Mouse (Mus musculus) lung, postnatal 4 days (tissue): ENCODE measurements around the gene Nme2.
A peak's percentile ranks its signal among the peaks of the same experiment; 100 is the strongest.

Experiments
- DNase-seq, 2 experiments: peaks; one replicate each; pipeline ENCODE4 v3.0.0; 2021

Nme2 gene

DNA sequence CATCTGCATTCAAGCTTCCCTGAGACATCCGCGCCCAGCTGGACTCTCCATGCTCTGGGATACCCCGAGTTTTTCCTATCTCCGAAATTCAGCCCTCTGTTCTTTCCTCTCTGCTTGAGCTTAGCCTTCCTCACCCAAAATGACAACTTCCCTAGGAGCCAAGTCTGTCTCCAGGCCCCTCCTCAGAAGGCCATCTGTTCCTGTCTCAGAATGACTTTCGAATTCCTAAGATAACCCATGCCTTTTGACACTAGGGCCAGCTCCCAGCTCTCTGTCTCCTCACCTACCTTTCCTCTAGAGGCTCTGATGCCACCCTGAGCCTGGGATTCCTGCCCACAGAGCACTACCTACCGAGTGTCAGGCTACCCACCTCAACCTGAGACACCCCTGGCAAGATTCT lies at the start of gene Nme2:
Nme2 (minus strand) TSS at position 101 of the 400 bp plus-strand sequence.
- DNase-seq: no peak

DNA sequence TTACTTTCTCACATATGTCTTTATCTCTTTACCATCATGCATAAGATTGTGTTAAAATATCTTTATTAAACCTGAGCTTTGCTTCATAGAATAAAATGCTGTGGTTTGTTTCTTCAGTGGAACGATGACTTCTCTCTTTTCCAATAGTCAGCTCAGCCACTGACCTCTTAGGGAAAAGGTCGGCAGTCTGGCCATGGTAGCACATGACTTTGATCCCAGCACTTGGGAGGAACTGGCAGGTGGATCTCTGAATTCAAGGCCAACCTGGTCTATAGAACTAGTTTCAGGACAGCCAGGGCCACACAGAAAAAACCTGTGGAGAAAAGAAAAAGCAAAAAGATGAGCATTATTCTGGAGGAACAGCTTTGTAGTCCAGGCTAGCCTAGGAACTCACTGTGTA lies 47.3 kb upstream of the Nme2 start:
- DNase-seq: no peak

DNA sequence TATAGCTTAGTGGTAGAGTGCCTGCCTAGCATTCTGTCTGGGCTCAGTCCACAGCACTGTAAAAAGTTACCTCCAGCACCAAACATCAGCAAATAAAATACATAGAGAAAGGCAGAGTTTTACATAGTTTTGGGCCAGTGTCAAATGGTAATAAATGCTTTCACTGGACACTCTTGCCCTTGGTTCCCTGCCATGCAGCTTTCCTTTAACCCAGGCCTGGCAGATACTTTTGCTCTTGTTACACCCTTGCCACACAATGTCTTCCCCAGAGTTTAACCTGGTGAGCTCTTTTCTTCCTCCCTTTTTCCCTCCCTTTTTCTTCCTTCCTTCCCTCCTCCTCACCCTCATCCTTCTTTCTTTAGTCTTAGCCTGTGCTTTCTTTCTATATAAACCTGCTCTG lies 43.2 kb upstream of the Nme2 start:
- no peak for DNase-seq

DNA sequence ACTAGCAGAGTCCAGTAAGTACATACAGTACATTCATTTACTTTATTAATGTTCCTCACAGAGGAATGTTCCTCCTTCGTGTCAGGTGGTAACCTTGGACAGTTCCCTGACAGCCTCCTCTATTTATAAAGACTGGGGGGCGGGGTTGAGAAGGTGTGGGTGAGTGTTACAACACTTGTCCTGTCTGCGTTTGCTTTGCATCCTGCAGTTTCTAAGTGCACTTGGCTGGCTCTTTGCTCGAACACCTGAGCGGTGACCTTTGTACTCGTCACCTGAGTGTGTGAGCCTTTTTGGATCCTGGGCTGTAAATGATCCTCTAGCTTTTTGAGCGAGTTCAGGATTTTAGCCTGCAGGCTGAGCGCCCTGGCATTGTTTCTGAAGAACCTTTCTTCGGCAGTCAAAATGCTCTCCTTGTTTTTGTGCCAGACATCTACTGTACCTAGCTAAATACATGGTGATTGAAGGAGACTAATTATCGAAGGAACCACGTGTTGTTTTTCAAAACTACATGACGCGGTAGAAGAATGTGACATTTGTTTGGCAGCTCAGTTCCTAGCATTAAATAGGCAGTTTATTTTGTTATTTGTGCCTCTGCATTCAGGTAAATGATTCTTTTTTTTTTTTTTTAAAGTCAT lies 41.2 kb upstream of the Nme2 start:
- DNase-seq: peak; percentile 68 to 78

DNA sequence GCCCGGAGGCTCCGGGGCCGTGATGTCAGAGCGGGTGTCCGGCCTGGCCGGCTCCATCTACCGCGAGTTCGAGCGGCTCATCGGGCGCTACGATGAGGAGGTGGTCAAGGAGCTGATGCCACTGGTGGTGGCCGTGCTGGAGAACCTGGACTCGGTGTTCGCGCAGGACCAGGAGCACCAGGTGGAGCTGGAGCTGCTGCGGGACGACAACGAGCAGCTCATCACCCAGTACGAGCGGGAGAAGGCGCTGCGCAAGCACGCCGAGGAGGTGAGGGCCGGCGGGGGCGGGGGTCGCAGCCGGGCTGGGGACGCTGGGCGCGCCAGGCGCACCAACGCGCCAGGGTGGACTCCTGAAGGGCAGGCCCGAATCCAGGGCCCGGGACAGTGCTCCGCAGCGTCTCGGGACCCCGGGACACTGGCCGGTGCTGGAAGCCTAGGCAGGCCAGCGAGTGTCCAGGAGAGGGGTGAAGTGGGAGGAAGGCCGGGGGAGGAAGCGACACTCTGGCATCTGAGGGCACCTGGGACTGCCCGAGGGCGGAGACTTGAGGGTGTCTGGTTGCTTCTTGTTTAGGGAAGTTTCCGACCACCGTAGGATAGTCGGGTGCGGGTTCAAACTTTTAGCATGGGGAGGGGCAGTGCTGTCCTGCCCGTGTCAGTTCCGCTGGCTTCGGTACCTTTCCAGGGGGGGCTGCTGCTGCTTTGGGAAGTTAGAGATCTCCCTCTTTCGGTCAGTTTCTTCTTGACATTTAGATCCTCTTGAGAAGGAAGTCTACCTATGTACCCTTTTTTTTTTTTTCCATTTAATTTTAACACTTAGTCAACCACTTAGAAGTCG lies 40.5 kb upstream of the Nme2 start:
- peak; percentile 64 to 65 for DNase-seq

DNA sequence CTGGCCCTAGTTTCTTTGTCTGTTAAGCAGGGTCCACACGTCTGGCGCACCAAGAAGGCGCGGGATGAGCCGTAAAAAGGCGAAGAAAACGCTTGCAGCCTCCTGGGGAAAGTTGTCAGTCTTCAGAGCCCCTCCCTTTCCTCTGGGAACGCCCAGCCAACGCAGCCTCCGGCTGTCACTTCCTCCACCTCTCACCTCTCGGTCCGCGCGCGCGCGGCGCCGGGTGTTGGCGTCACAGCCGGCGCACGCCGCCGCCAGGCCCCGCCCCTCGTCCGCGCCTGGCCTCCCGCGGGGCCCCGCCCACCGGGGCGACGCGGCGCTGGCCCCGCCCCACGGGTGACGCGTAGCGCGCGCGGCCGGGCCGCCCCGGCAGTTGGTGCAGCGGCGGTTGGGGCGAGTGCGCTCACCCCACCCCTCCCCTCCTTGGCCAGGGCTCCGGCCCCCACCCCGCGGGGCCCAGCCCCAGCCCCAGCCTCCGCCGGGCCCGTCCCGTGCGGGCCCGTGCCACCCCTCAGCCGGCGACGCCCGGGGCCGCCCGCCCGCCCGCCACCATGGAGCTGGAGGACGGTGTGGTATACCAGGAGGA lies 39.8 kb upstream of the Nme2 start, which contains the start of gene Spag9:
Spag9 (plus strand) TSS at position 372 of the 586 bp plus-strand sequence.
- peak; percentile 96 to 97 for DNase-seq

DNA sequence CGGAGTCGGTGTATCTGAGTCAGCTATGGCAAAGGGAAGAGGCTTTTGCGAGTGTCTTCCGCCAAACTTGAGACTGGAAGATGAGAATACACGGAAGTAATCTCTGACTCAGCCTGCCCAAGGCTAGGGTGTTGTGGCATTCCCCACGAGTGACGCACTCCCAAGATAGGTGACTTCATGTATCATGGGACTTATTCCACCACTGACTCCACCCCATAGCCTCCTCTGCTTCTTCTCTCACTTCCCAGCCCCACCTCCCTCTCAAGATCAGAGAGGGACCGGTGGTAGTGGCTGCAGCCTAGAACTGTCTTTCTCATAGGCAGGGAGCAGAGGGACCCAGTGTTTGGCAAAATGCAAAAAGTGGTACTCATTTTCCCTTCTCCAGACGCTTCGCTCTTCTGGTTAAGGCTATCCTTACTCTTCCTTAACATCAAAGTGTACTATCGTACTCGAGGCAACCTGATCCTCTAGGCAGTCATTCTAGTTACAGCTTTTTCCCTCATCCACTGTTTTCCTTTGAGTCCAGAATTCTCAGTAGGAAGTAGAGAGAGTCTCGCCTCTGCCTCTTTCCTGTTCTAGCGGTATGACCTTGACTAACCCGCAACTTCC lies 39.2 kb upstream of the Nme2 start:
- DNase-seq: peak; percentile 88 to 89

DNA sequence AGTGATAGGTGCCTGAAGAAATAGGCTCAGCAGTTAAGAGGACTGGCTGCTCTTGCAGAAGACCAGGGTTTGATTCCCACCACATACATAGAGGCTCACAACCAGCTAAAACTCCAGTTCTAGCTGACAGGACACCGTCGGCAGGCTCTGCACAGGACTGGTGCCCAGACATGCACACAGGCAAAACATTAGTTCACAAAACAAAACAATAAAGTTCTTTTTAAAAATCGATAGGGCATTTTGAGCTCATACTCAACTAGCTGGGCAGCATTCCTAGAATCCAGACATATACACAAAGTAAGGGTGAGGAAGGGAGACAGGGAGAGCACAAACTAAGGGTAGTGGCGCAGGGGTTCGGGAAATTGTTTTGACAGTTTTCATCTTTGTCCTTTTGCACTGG lies 38.5 kb upstream of the Nme2 start:
- peak; percentile 6 to 21 for DNase-seq

DNA sequence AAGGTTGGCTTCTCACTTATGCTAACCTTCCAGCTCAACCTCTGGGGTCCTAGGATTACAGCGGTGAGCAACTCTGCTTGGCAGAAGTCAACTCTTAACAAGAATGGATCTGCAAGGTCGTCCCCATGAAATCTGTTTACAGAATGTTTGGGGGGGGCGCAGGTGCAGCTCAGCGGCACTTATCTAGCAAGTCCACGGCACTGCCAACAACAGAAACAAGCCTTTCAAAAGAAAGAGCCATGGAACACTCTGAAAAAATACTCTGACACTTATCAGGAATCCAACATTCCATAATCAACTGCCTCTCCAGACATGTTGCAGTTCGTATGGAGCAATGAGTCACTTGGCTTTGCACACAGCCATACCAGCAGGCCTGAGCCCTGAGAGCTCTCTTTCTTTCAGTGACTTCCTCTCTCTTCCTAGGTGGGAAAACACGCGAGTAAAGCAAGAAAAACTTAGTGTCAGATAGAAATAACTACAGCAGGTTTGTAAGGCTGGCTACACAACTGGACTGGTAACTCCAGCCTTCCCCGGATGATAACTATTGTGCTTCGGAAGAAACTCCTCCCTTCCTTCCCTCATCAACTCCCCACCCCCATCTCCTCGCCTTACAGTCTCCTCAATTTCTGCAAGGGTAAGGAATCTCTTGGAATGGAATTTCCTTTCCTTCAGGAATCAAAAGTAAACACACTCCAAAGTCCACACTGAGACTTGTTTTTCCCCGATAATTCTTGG lies 32.4 kb upstream of the Nme2 start:
- peak; percentile 32 to 55 for DNase-seq

DNA sequence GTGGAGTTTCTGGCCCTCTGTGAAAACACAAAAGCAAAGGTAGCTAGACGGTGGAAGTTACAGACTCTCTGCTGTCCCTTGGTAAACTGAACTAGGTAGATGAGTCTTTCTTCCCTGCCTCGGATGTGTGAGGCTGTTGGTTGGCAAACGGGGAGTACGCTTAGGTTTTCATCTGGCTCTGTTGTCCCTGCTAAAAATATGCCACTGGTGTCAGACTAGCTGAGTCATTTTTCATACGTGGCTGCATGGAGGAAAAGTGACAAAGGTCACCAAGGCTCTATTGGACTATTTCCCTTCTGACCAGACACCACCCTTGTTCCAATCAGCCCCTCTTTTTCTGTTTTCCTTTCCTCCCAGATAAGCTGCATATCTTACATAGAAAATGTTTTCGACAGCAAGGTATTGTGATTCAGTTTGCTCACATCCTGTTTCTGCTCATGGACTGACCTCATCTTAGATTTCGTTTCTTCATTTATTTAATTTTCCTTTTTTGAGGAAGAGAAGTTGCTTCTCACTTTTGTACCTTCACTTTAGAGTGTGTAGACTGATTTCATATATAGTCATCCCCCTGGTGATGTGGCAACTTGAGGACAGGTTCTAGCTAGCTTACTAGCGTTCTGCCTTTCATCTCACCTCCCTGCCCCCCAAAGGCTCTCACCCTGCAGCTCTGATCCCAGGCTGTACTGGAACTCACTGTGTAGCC lies 31.7 kb upstream of the Nme2 start:
- DNase-seq: no peak

DNA sequence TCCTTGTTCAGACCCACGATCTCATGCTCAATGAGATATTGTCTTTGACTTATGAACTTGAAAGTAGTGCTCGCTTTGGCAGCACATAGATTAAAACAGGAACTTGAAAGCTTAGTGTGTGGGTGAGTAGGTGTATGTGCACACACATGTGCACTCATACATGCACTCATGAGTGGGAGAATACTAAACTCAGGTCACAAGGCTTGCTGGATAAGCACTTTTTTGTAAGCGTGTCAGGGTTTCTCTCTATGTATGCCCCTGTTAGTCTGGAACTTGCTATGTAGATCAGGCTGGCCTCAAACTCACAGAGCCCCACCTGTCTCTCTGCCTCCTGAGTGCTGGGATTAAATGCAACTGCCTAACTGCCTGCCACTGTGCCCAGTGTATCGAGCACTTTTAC lies 31.0 kb upstream of the Nme2 start:
- DNase-seq: no peak

DNA sequence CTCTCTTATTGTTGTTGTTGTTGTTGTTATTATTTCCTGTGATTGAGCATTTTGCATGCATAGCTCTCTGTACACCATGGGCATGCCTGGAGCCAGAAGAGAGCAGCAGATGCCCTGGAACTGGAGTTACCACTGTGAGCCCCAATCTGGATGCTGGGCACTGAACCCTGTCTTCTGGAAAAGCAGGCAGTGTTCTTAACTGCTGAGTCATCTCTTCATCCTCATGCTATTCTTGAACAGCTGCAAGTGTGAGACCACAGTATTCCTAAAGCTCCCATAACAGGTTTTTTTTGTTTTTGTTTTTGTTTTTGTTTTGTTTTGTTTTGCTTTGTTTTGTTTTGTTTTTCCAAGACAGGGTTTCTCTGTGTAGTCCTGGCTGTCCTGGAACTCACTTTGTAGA lies 30.2 kb upstream of the Nme2 start:
- no peak for DNase-seq

DNA sequence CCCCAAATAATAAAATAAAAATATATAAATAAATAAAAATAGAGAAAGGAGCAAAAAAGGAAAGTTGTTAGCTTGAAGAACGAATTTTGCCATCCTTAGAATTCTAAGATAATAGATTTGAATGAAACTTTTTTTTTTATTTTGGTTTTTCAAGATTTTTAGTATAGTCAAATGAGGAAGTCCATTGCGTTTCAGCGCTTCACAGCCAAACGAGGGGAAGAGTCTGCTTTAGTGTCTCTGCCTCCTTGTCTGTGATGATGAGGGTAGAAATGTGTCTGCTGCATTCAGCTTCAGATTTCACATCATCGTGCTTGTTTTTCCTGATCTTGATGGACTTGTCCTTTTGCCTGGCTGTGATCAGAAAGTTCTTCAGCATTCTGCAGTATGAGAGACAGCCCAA lies 29.2 kb upstream of the Nme2 start:
- DNase-seq: no peak

DNA sequence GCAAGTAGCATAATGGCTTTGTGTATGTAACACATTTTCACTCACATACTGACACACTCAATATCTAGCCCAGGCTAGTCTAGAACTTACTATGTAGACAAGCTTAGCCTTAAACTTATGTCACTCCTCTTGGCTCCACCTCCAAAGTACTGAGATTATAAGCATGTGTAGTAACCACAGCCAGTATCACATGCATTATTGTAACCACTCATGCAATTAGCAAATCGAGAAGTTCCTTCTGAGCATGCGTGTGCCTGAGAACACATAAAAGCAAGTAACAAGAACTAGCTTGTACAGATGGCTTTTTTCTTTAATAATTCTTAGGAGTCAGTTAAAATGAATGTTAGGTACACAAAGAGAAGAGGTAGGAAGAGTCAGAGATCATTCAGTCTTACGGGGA lies 28.6 kb upstream of the Nme2 start:
- no peak for DNase-seq

DNA sequence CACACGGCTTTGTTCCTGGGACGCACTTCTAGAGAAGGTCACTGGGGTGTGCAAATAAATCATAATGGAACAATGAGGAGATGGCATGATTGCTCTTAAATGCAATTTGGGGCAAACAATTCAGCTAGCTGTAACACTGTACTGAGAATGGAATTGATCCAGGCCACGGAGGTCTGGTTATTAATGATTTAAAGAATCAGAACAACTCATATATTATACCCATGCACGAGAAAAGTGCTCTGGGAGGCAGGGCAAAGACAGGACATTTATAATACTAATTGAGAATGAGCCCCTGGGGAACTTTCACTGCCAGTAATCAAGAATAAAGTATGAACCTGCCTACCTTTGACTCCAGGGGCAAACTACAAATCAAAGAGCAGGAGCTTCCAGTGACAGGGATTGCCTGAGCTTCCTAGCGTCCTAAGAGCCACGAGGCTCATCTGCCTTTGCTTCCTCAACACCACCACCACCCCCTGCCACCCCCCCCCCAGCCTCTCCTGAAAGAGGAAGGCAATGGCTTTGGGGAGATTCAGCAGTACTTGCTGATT lies 23.5 kb upstream of the Nme2 start:
- DNase-seq: no peak

DNA sequence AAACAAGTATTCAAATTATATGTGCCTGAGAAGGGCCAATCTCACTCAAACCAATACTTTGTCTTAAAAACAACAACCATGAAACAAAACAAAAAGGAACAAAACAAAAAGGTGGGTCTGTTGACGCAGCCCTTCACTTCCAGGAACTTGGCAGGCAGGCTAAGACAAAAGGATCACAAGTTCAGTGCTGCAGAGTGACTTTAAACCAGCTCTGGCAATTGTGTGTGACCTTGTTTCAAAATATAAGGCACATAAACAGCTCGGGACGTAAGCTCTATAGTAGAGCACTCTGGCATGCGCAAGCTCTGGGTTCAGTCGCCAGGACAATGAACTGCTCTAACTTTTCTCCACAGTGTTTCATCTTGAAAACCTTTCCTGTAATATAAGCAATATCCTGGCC lies 16.9 kb upstream of the Nme2 start:
- DNase-seq: no peak

DNA sequence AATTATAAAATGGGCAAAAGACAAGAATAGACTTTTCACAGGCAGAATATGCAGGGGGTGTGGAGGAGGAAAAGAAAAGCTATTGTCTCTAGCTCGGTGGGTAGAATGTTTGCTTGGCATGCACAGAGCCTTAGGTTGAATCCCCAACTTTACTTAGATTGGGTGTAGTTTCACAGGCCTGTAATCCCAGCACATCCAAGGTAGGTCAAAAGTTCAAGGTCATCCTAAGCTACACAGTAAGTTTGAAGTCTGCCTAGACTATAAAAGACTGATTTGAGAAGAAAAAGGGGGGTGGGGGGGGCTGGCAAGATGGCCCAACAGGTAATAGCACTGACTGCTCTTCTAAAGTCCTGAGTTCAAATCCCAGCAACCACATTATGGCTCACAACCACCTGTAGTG lies 13.7 kb upstream of the Nme2 start:
- no peak for DNase-seq

DNA sequence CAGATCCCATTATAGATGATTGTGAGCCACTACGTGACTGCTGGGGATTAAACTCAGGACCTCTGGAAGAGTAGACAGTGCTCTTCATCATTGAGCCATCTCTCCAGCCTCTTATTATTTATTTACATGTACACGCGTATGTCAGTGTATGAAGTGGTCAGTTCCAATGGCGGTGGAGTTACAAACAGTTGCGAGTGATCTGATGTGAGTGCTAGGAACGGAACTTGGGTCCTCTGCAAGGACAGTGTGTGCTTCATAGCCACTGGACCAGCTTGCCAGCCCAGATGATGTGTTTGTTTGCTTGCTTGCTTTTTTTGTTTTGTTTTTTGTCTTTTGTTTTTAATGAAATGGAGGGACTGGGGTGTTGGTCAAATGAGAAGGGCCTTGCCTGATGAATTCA lies 13.1 kb upstream of the Nme2 start:
- DNase-seq: no peak

DNA sequence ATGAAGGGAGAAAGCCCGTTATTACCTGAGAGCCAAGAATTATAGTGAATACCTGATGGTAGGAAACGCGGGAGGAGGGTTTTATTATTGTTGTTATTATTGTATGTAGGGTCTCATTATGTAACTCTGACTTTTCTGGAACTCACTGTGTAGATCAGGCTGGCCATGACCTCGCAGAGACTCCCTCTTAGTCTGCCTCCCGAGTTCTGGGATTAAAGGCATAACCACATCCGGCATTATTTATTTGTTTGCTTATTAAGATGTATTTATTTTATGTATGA lies 12.7 kb upstream of the Nme2 start:
- no peak for DNase-seq

DNA sequence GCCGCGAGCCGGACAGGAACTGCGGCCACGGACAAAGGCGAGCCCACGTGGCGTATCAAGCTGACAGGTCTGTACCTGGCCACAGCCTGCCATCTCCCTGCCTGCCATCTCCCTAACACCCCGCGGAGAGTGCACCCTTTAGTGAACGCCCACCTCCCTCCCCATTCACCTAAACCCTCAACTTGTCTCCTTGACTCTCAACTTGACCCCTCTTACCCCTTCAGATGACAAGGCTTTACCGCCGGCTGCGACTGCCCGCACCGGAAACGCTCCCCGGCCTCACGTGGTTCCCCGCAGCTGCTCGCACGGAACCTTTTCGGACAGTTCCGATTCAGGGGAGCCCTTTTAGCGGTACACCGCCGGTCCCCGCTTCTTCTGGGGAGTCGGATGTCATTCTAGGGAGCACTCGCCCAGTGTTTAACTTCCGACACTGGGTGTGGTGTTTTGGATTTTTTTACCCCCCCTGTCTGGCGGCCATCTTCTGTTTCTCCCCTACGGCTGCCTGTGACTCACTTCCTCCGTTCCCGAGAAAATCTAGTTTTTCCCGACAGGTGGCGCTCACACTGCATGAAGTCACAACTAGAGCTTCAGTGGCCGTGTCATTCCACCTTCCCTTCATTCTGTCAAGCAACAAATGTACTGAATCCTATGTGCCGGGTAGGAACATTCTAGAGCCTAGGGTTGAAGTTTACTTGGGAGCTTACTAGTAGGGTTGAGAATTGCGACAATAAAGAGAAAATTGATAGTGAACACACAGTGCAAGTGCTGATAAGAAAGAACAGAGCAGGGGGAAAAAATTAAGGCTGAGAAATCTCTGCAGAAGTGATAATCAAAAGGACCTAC lies 12.2 kb upstream of the Nme2 start, which contains the start of the genes Gm20390 and Nme1:
Gm20390 (minus strand) TSS at position 289 of the 843 bp plus-strand sequence.
Nme1 (minus strand) TSS at position 517 of the 843 bp plus-strand sequence.
- peak; percentile 96 to 97 for DNase-seq

DNA sequence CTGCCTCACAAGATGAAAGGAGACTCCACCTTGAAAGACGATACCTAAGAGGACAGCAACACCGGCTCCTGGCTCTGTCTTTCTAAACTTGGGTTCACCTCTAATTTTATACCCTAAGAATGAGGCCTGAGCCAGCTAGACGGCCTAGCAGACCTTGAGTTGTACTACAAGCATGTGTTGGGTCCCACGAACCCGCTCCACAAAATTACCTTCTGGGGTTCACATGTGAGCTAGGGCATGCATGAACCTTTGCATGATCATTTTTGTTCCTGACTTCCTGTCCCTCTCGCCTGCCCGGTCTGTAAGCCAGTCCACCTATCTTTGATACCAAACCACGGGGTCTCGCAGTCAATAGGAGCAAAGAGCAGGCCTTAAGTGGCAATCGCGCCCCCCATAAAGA lies 11.3 kb upstream of the Nme2 start:
- no peak for DNase-seq
